Mouse (Mus musculus): ENCODE data around the gene Igsf9. TPM values are rescaled to one million over a fixed set of nuclear protein-coding genes. Genes with fewer than 3 reads are reported as not detected.

The Igsf9 gene
- polyA plus RNA-seq, 1 experiment from 2014 or later: 82.2 TPM

GRCm38 (mm10) chr1:172472909-172473308 is 8.7 kb upstream of the Igsf9 start:
- Histone ChIP-seq H3K4me2 (replicated peaks) (no peak overlapping the region), H3K27ac (no peak overlapping the region), H3K4me3 (no peak overlapping the region), H3K27me3 (no peaks in the 10 kb centered on the region), H3K9me3 (replicated peaks) (no peaks in the 10 kb centered on the region), H3K36me3 (no peaks in the 10 kb centered on the region), H3K4me1 (no peaks in the 10 kb centered on the region), H3K9ac (no peak overlapping the region)
- no peak for ATAC-seq (ENCODE audit: low FRiP score)

GRCm38 (mm10) chr1:172474196-172474595 is 7.4 kb upstream of the Igsf9 start:
- H3K27me3 ChIP-seq: no peaks in the 10 kb centered on the region
- H3K9ac ChIP-seq: no peak overlapping the region
- H3K4me3 ChIP-seq: no peak overlapping the region
- no peaks in the 10 kb centered on the region for H3K4me1 ChIP-seq
- H3K9me3 ChIP-seq (replicated peaks): no peaks in the 10 kb centered on the region
- 86% methylated on average over 3 of the region's 3 CpGs for WGBS
- H3K36me3 ChIP-seq: no peaks in the 10 kb centered on the region
- no peak for ATAC-seq (ENCODE audit: low FRiP score)
- H3K27ac ChIP-seq: no peak overlapping the region
- H3K4me2 ChIP-seq (replicated peaks): no peak overlapping the region

DNA sequence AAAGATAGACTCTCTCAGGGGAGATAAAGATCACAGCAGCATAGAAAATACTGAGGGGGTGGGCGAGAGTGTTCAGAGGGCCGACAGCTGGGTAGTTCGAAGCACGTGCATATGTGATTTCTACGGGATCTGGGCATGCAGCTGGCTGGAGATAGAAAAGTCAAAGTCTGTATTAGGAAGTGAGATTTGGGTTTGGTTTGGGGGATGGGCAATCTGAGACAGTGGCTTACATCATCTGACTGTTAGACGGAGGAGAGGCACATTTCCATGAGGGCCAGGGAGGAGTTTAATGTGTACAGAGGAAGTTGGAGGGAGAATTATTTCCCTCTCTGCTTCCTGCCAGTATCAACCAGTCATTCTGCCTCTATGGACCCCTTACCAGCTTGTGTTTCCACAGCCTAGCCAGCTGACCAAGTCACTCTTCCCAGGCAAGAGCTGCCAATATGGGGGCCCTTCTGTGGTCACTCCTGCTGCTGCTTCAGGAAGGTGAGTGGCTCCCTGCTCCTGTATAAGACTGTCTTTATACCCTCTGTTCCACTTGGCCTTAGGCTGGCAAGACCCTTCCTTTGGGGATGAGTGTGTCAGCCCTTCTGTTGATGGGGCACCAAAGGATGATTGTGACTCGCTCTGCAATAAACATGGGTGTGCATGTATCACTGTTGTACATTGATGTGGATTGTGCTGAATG is 6.4 kb upstream of the Igsf9 start, which contains the start of gene Slamf9:
Gene Slamf9, plus strand, starts transcription at position 305 of the 688 bp plus-strand sequence.
- H3K4me1 ChIP-seq: no peaks in the 10 kb centered on the region
- H3K36me3 ChIP-seq: no peaks in the 10 kb centered on the region
- ATAC-seq (ENCODE audit: low FRiP score): no peak
- no peaks in the 10 kb centered on the region for H3K27me3 ChIP-seq
- no peak within 1 kb of the TSS for H3K9ac ChIP-seq
- no peak within 1 kb of the TSS for H3K4me3 ChIP-seq
- H3K27ac ChIP-seq: no peak within 1 kb of the TSS
- no peak within 1 kb of the TSS for H3K4me2 ChIP-seq (replicated peaks)
- H3K9me3 ChIP-seq (replicated peaks): no peaks in the 10 kb centered on the region
- 74% methylated on average over 7 of the region's 7 CpGs for WGBS

DNA sequence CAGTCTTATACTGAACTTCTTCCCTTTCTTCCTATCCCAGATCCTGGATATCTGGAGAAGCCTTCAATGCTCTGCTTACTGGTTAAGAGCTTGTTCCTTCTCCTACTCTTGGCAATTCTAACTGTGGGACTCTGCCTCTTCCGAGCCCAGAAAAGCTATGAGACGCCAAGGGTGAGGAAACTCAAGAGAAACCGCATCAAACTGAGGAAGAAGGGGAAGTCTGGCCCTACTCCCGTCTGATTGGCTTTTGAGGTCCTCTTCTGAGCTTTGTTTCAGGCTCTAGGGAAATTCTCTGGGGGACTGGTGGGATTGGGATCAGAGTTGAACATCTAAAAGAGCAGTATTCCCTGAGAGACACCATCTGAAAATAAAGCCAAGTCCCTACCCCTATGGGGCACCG is 3.6 kb upstream of the Igsf9 start:
- Histone ChIP-seq H3K27me3 (no peaks in the 10 kb centered on the region; the same call in 1 of the 2 replicates), H3K4me3 (no peak overlapping the region), H3K4me2 (replicated peaks) (no peak overlapping the region), H3K4me1 (peaks cover 3% of the 10 kb centered on the region), H3K36me3 (no peaks in the 10 kb centered on the region), H3K9ac (no peak overlapping the region), H3K27ac (no peak overlapping the region), H3K9me3 (replicated peaks) (no peaks in the 10 kb centered on the region)
- WGBS: 87% methylated on average over 5 of the region's 5 CpGs
- ATAC-seq (ENCODE audit: low FRiP score): no peak

- Histone ChIP-seq H3K27me3 (no peaks in the 10 kb centered on the region; the same call in 1 of the 2 replicates), H3K9ac (no peak overlapping the region), H3K36me3 (no peaks in the 10 kb centered on the region), H3K9me3 (replicated peaks) (no peaks in the 10 kb centered on the region), H3K4me2 (replicated peaks) (no peak overlapping the region), H3K4me3 (no peak overlapping the region), H3K27ac (no peak overlapping the region), H3K4me1 (peaks cover 26% of the 10 kb centered on the region)
- 94% methylated on average over 4 of the region's 4 CpGs for WGBS
- ATAC-seq (ENCODE audit: low FRiP score): no peak
Measured at GRCm38 (mm10) chr1:172480376-172480775, 1.2 kb upstream of the Igsf9 start.

GRCm38 (mm10) chr1:172481111-172481510 is 477 bp upstream of the Igsf9 start:
- Histone ChIP-seq H3K4me2 (replicated peaks) (peak overlapping the region; percentile 79), H3K4me3 (peak overlapping the region; percentile 71), H3K27me3 (no peaks in the 10 kb centered on the region; the same call in 1 of the 2 replicates), H3K36me3 (no peaks in the 10 kb centered on the region), H3K9ac (peak overlapping the region; percentile 43; the same call in 1 of the 2 replicates), H3K27ac (no peak overlapping the region), H3K4me1 (peaks cover 33% of the 10 kb centered on the region), H3K9me3 (replicated peaks) (no peaks in the 10 kb centered on the region)
- ATAC-seq (ENCODE audit: low FRiP score): no peak
- 23% methylated on average over 13 of the region's 13 CpGs for WGBS

DNA sequence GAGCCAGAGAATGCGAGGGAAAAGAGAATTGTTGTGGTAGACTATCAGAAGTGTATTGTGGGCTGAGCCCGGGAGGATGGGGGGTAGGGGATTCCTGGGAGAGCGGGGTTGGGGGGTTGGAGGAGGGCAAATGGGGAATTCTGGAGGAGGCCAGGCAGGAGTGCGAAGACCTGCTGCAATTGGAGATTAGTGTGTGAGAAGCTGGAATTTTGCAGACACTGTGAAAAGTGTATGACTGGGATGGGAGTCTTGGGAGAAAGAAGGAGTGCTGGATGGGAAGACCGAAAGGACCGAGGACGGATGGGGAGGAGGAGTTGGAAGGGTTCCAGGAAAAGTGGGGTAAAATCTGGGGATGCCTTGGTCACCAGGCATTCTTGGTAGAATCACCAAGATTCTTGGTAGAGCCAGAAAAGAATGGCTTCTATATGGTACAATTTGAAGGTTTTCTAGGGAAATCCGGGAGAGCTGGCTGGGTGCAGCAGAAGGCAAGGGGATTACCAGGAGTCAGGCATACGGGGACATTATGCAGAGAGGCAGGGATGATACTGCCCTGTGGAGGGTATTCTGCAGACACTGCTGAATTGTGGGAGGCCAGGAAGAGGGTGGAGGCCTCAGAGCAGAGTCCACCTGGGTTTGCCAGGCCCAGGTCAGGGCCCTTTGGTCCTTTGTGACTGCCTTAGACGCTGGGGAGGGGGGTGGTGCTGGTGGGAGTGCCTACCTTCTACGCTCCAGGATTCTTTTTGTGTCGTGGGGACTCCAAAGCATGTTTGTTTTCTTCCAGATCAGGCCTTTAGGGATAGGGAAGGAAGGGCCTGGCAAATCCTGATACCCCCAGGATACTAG is 1.2 kb downstream of the Igsf9 start:
- Histone ChIP-seq H3K36me3 (peaks cover 6% of the 10 kb centered on the region; the same call in 1 of the 2 replicates), H3K9ac (peak overlapping the region; percentile 80), H3K4me3 (peak overlapping the region; percentile 71), H3K4me1 (peaks cover 47% of the 10 kb centered on the region), H3K9me3 (replicated peaks) (no peaks in the 10 kb centered on the region), H3K27me3 (no peaks in the 10 kb centered on the region; the same call in 1 of the 2 replicates), H3K27ac (peak overlapping the region; percentile 68), H3K4me2 (replicated peaks) (peak overlapping the region; percentile 79)
- 1% methylated on average over 12 of the region's 12 CpGs for WGBS
- peak; percentile 26 for ATAC-seq (ENCODE audit: low FRiP score)

DNA sequence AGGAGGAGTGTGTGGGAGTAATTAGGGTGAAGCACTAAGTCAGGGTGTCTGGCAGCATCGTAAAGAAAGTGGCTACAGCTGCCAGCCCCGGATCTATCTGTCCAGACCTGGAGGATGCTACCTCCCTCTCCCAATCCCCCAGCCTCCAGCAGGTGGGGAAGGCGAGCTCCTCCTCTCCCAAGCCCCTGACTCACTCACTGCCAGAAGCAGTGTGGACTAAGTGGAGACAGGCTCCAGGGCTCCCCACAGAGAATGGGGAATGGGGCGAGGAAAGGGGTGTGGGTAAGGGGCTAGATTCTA is 1.7 kb downstream of the Igsf9 start:
- H3K4me2 ChIP-seq (replicated peaks): peak overlapping the region; percentile 79
- peak overlapping the region; percentile 80 for H3K9ac ChIP-seq
- H3K9me3 ChIP-seq (replicated peaks): no peaks in the 10 kb centered on the region
- peak overlapping the region; percentile 68 for H3K27ac ChIP-seq
- WGBS: 20% methylated on average over 4 of the region's 4 CpGs
- H3K4me3 ChIP-seq: peak overlapping the region; percentile 71
- no peaks in the 10 kb centered on the region; the same call in 1 of the 2 replicates for H3K27me3 ChIP-seq
- ATAC-seq (ENCODE audit: low FRiP score): 0 out of 2 replicates have a peak, but pooled peaks have one; percentile 7
- peaks cover 6% of the 10 kb centered on the region; the same call in 1 of the 2 replicates for H3K36me3 ChIP-seq
- H3K4me1 ChIP-seq: peaks cover 47% of the 10 kb centered on the region

DNA sequence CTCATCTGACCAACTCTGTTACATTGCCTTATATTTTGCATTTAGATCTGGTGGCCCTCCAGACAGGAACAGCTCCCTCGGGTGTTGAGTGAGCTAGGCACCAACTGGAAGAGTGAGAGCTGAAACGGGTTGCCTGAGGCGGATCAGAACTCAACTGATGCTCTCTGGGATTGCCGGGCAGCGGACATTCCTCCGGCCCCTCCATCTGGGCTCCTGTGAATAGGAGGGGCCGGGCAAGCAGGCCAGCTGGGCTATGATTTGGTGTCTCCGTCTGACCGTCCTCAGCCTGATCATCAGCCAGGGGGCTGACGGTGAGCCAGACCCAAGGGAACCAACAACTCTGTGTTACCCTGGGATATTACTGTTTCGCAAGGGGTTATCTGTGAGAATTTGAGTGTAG is 2.6 kb downstream of the Igsf9 start:
- Histone ChIP-seq H3K4me3 (peak overlapping the region; percentile 71), H3K27me3 (no peaks in the 10 kb centered on the region; the same call in 1 of the 2 replicates), H3K9me3 (replicated peaks) (no peaks in the 10 kb centered on the region), H3K27ac (peak overlapping the region; percentile 40), H3K4me2 (replicated peaks) (peak overlapping the region; percentile 79), H3K9ac (peak overlapping the region; percentile 80), H3K36me3 (peaks cover 13% of the 10 kb centered on the region), H3K4me1 (peaks cover 51% of the 10 kb centered on the region)
- no peak for ATAC-seq (ENCODE audit: low FRiP score)
- WGBS: 25% methylated on average over 11 of the region's 11 CpGs

DNA sequence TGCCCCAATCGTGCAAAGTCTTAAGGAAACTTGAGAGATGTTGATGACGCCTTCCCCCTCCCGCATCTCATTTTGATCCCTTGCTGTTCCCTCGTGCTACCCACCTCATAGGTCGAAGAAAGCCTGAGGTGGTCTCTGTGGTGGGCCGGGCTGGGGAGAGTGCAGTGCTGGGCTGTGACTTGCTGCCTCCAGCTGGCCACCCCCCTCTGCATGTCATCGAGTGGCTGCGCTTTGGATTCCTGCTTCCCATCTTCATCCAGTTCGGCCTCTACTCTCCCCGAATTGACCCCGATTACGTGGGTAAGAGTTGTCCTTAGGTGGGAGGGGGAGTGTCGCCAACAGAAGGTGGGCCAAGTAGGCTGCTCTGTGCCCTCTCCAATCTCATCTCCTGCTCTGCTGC is 3.1 kb downstream of the Igsf9 start:
- no peak for ATAC-seq (ENCODE audit: low FRiP score)
- WGBS: 56% methylated on average over 13 of the region's 13 CpGs
- Histone ChIP-seq H3K27me3 (no peaks in the 10 kb centered on the region; the same call in 1 of the 2 replicates), H3K9ac (peak overlapping the region; percentile 80), H3K4me3 (peak overlapping the region; percentile 71), H3K27ac (peak overlapping the region; percentile 40), H3K4me2 (replicated peaks) (peak overlapping the region; percentile 79), H3K4me1 (peaks cover 51% of the 10 kb centered on the region), H3K9me3 (replicated peaks) (no peaks in the 10 kb centered on the region), H3K36me3 (peaks cover 17% of the 10 kb centered on the region)

- ATAC-seq (ENCODE audit: low FRiP score): no peak
- H3K9ac ChIP-seq: peak overlapping the region; percentile 80; the same call in 1 of the 2 replicates
- peak overlapping the region; percentile 31; the same call in 1 of the 2 replicates for H3K27ac ChIP-seq
- peak overlapping the region; percentile 79 for H3K4me2 ChIP-seq (replicated peaks)
- WGBS: 27% methylated on average over 6 of the region's 6 CpGs
- peak overlapping the region; percentile 71 for H3K4me3 ChIP-seq
- no peaks in the 10 kb centered on the region for H3K9me3 ChIP-seq (replicated peaks)
- peaks cover 57% of the 10 kb centered on the region for H3K4me1 ChIP-seq
- H3K36me3 ChIP-seq: peaks cover 21% of the 10 kb centered on the region
- H3K27me3 ChIP-seq: no peaks in the 10 kb centered on the region; the same call in 1 of the 2 replicates
Measured at GRCm38 (mm10) chr1:172485821-172486220, 4.2 kb downstream of the Igsf9 start.

- H3K4me3 ChIP-seq: peak overlapping the region; percentile 71
- H3K4me2 ChIP-seq (replicated peaks): peak overlapping the region; percentile 79
- peaks cover 25% of the 10 kb centered on the region for H3K36me3 ChIP-seq
- no peaks in the 10 kb centered on the region for H3K9me3 ChIP-seq (replicated peaks)
- H3K27me3 ChIP-seq: no peaks in the 10 kb centered on the region
- peaks cover 57% of the 10 kb centered on the region for H3K4me1 ChIP-seq
- H3K9ac ChIP-seq: peak overlapping the region; percentile 80; the same call in 1 of the 2 replicates
- no peak for ATAC-seq (ENCODE audit: low FRiP score)
- H3K27ac ChIP-seq: peak overlapping the region; percentile 31; the same call in 1 of the 2 replicates
- 14% methylated on average over 4 of the region's 4 CpGs for WGBS
Measured at GRCm38 (mm10) chr1:172486236-172486635, 4.6 kb downstream of the Igsf9 start.

All from hindbrain, embryonic 12.5 days (tissue).